In genomic region chr8:84065457-84066072, GRCm38 (mm10) we compare ENCODE assay signal across 8 mouse cellular contexts. TPM values are rescaled to one million over a fixed set of nuclear protein-coding genes. Genes with fewer than 3 reads are reported as not detected.
DNase-seq lines count a peak whose midpoint lies in the region; ATAC-seq and TF ChIP-seq lines count a peak whose summit lies in the region.

No protein-coding gene starts in this region.

- no peak for TF ChIP-seq CTCF in ES-Bruce4 (IDR thresholded peaks at IDR 0.05; ENCODE audit: low read depth, low read length)
- no peak for TF ChIP-seq CTCF in liver, postnatal 0 days (IDR thresholded peaks at IDR 0.05; ENCODE audit: low read depth)

- intact Hi-C loops in heart, postnatal 25 days (cut with DNase I): loop anchor here (2.0 to 5.0 kb wide), 2 partner anchors 23 to 82 kb away; partner anchors contain the start of genes 4930432K21Rik, Cc2d1a and Il27ra

- H3K9me3 ChIP-seq in heart, embryonic 12.5 days (replicated peaks): no peaks in the 10 kb centered on the region
- no peaks in the 10 kb centered on the region for H3K9me3 ChIP-seq in ES-Bruce4 (replicated peaks; ENCODE audit: control insufficient read depth, insufficient read depth, low read length, poor library complexity, severe bottlenecking)
- H3K9me3 ChIP-seq in forebrain, embryonic 16.5 days (ENCODE audit: control insufficient read depth, low read length): no peaks in the 10 kb centered on the region
- H3K9me3 ChIP-seq in liver, postnatal 0 days (ENCODE audit: low read length): no peaks in the 10 kb centered on the region

- WGBS in heart, embryonic 12.5 days: 36% methylated on average over 5 of the region's 5 CpGs
- 24% methylated on average over 5 of the region's 5 CpGs for WGBS in forebrain, embryonic 16.5 days
- 23% methylated on average over 5 of the region's 5 CpGs for WGBS in liver, postnatal 0 days (ENCODE audit: insufficient replicate concordance)

- H3K27me3 ChIP-seq in heart, embryonic 12.5 days (replicated peaks): no peaks in the 10 kb centered on the region
- H3K27me3 ChIP-seq in ES-Bruce4 (ENCODE audit: control insufficient read depth, insufficient read depth, low read length, poor library complexity, severe bottlenecking): no peaks in the 10 kb centered on the region
- H3K27me3 ChIP-seq in forebrain, embryonic 16.5 days (replicated peaks; ENCODE audit: control insufficient read depth, insufficient read depth, low read length): no peaks in the 10 kb centered on the region
- no peaks in the 10 kb centered on the region for H3K27me3 ChIP-seq in liver, postnatal 0 days (ENCODE audit: insufficient read depth, low read length)

- TF ChIP-seq EP300 in ES-Bruce4 (IDR thresholded peaks at IDR 0.05; ENCODE audit: insufficient read depth, low read depth, low read length): no peak
- no peak for TF ChIP-seq EP300 in liver, postnatal 0 days (IDR thresholded peaks at IDR 0.05; ENCODE audit: low read depth)

- ATAC-seq in heart, embryonic 12.5 days (ENCODE audit: insufficient number of reproducible peaks, low FRiP score): no peak
- ATAC-seq in forebrain, embryonic 16.5 days: no peak
- no peak for ATAC-seq in liver, postnatal 0 days

- H3K36me3 ChIP-seq in heart, embryonic 12.5 days: no peaks in the 10 kb centered on the region
- no peaks in the 10 kb centered on the region for H3K36me3 ChIP-seq in ES-Bruce4 (ENCODE audit: control insufficient read depth, insufficient read depth, low read length, poor library complexity, severe bottlenecking)
- H3K36me3 ChIP-seq in forebrain, embryonic 16.5 days (ENCODE audit: control insufficient read depth, insufficient read depth): no peaks in the 10 kb centered on the region
- H3K36me3 ChIP-seq in liver, postnatal 0 days (replicated peaks; ENCODE audit: insufficient read depth, low read length): no peaks in the 10 kb centered on the region

- DNase-seq in heart, postnatal 25 days (ENCODE audit: low spot score): no peak
- no peak for DNase-seq in liver, postnatal 0 days
- DNase-seq in cerebellum, adult 11 months: no peak
- DNase-seq in cerebellum, adult 11-12 months: no peak
- DNase-seq in layer of hippocampus, postnatal 36 days: no peak

- H3K4me3 ChIP-seq in heart, embryonic 12.5 days: peak overlapping the region; percentile 97
- peak overlapping the region; percentile 74 for H3K4me3 ChIP-seq in ES-Bruce4 (ENCODE audit: low read depth, low read length)
- H3K4me3 ChIP-seq in forebrain, embryonic 16.5 days (replicated peaks; ENCODE audit: low read length): peak overlapping the region; percentile 91
- peak overlapping the region; percentile 74 for H3K4me3 ChIP-seq in liver, postnatal 0 days (ENCODE audit: low read depth, low read length)

- peak overlapping the region; percentile 75 for H3K4me2 ChIP-seq in heart, embryonic 12.5 days
- peak overlapping the region; percentile 82 for H3K4me2 ChIP-seq in forebrain, embryonic 16.5 days (ENCODE audit: low read length)
- peak overlapping the region; percentile 94 for H3K4me2 ChIP-seq in liver, postnatal 0 days (ENCODE audit: low read depth, low read length)

- peak overlapping the region; percentile 76 for H3K9ac ChIP-seq in heart, embryonic 12.5 days
- peak overlapping the region; percentile 80 for H3K9ac ChIP-seq in ES-Bruce4 (ENCODE audit: low read depth, poor library complexity, severe bottlenecking)
- H3K9ac ChIP-seq in forebrain, embryonic 16.5 days (replicated peaks; ENCODE audit: low read depth, low read length): peak overlapping the region; percentile 69
- H3K9ac ChIP-seq in liver, postnatal 0 days (replicated peaks): peak overlapping the region; percentile 77

- TF ChIP-seq POLR2A in ES-Bruce4 (IDR thresholded peaks at IDR 0.05; ENCODE audit: insufficient read depth, low read length): no peak

- H3K4me1 ChIP-seq in heart, embryonic 12.5 days (replicated peaks): peaks cover 26% of the 10 kb centered on the region
- H3K4me1 ChIP-seq in ES-Bruce4 (ENCODE audit: control insufficient read depth, insufficient read depth, low read length): peaks cover 7% of the 10 kb centered on the region
- H3K4me1 ChIP-seq in forebrain, embryonic 16.5 days (replicated peaks; ENCODE audit: control insufficient read depth, insufficient read depth, low read length): peaks cover 22% of the 10 kb centered on the region
- H3K4me1 ChIP-seq in liver, postnatal 0 days (ENCODE audit: insufficient read depth): peaks cover 36% of the 10 kb centered on the region

- peak overlapping the region; percentile 83 for H3K27ac ChIP-seq in heart, embryonic 12.5 days (ENCODE audit: poor library complexity, severe bottlenecking)
- no peak overlapping the region for H3K27ac ChIP-seq in ES-Bruce4 (ENCODE audit: insufficient read depth, low read length)
- H3K27ac ChIP-seq in forebrain, embryonic 16.5 days (ENCODE audit: low read length): no peak overlapping the region
- peak overlapping the region; percentile 97 for H3K27ac ChIP-seq in liver, postnatal 0 days (ENCODE audit: low read depth)

RNA-seq across cellular contexts. Expression of gene Gm10643, which starts 0.6 kb away (rescaled TPM):
- 1.2 TPM in 2 replicates for polyA plus RNA-seq in heart, embryonic 12.5 days (2016; fragmentation: Nextera tagmentation; extraction: Ambion mirVana)
- total RNA-seq in heart, postnatal 25 days (2021): 1 to 10 TPM; 3.2 to 3.3 TPM
- polyA plus RNA-seq in ES-Bruce4 (2011; ENCODE audit: insufficient read depth, insufficient read length, low read depth, missing spikeins): 0.56 and 0.76 TPM in 2 replicates
- 1.0 and 1.1 TPM in 2 replicates for polyA plus RNA-seq in forebrain, embryonic 16.5 days (2015; fragmentation: Nextera tagmentation; extraction: Ambion mirVana)
- polyA plus RNA-seq in liver, postnatal 0 days (2015; fragmentation: Nextera tagmentation; extraction: Ambion mirVana): 0.36 and 0.41 TPM in 2 replicates
- 1 to 10 TPM; 4.2 to 4.4 TPM for total RNA-seq in layer of hippocampus, postnatal 36 days (2021)

RNA-seq across cellular contexts. Expression of gene Rfx1, which starts 1.1 kb away (rescaled TPM):
- 6.9 and 7.5 TPM in 2 replicates for polyA plus RNA-seq in heart, embryonic 12.5 days (2016; fragmentation: Nextera tagmentation; extraction: Ambion mirVana)
- total RNA-seq in heart, postnatal 25 days (2021): 1 to 10 TPM; 8.5 to 9.7 TPM
- 9.6 and 10.5 TPM in 2 replicates for polyA plus RNA-seq in ES-Bruce4 (2011; ENCODE audit: insufficient read depth, insufficient read length, low read depth, missing spikeins)
- 8.7 and 11.3 TPM in 2 replicates for polyA plus RNA-seq in forebrain, embryonic 16.5 days (2015; fragmentation: Nextera tagmentation; extraction: Ambion mirVana)
- 1.3 and 1.5 TPM in 2 replicates for polyA plus RNA-seq in liver, postnatal 0 days (2015; fragmentation: Nextera tagmentation; extraction: Ambion mirVana)
- 10 to 100 TPM; 24.0 to 30.9 TPM for total RNA-seq in layer of hippocampus, postnatal 36 days (2021)

RNA-seq across cellular contexts. Expression of gene Rln3, which starts 20.8 kb away (rescaled TPM):
- not detected in 2 replicates for polyA plus RNA-seq in heart, embryonic 12.5 days (2016; fragmentation: Nextera tagmentation; extraction: Ambion mirVana)
- total RNA-seq in heart, postnatal 25 days (2021): not detected
- 1.4 and 1.9 TPM in 2 replicates for polyA plus RNA-seq in ES-Bruce4 (2011; ENCODE audit: insufficient read depth, insufficient read length, low read depth, missing spikeins)
- not detected in 2 replicates for polyA plus RNA-seq in forebrain, embryonic 16.5 days (2015; fragmentation: Nextera tagmentation; extraction: Ambion mirVana)
- 0.18 TPM in 1 of 2 replicates, not detected in the other for polyA plus RNA-seq in liver, postnatal 0 days (2015; fragmentation: Nextera tagmentation; extraction: Ambion mirVana)
- total RNA-seq in layer of hippocampus, postnatal 36 days (2021): not detected

RNA-seq across cellular contexts. Expression of gene Il27ra, which starts 23.2 kb away (rescaled TPM):
- 4.4 and 5.3 TPM in 2 replicates for polyA plus RNA-seq in heart, embryonic 12.5 days (2016; fragmentation: Nextera tagmentation; extraction: Ambion mirVana)
- total RNA-seq in heart, postnatal 25 days (2021): 1 to 10 TPM; 4.0 to 4.2 TPM
- 0.33 and 0.61 TPM in 2 replicates for polyA plus RNA-seq in ES-Bruce4 (2011; ENCODE audit: insufficient read depth, insufficient read length, low read depth, missing spikeins)
- 0.65 and 0.79 TPM in 2 replicates for polyA plus RNA-seq in forebrain, embryonic 16.5 days (2015; fragmentation: Nextera tagmentation; extraction: Ambion mirVana)
- polyA plus RNA-seq in liver, postnatal 0 days (2015; fragmentation: Nextera tagmentation; extraction: Ambion mirVana): 0.76 and 0.88 TPM in 2 replicates
- total RNA-seq in layer of hippocampus, postnatal 36 days (2021): 1 to 10 TPM; 2.3 to 2.9 TPM

RNA-seq across cellular contexts. Expression of gene Dcaf15, which starts 39.0 kb away (rescaled TPM):
- polyA plus RNA-seq in heart, embryonic 12.5 days (2016; fragmentation: Nextera tagmentation; extraction: Ambion mirVana): 10.5 and 11.4 TPM in 2 replicates
- total RNA-seq in heart, postnatal 25 days (2021): 1 to 10 TPM; 5.9 to 7.2 TPM
- polyA plus RNA-seq in ES-Bruce4 (2011; ENCODE audit: insufficient read depth, insufficient read length, low read depth, missing spikeins): 43.4 and 44.0 TPM in 2 replicates
- 16.0 and 20.6 TPM in 2 replicates for polyA plus RNA-seq in forebrain, embryonic 16.5 days (2015; fragmentation: Nextera tagmentation; extraction: Ambion mirVana)
- polyA plus RNA-seq in liver, postnatal 0 days (2015; fragmentation: Nextera tagmentation; extraction: Ambion mirVana): 2.3 and 2.8 TPM in 2 replicates
- 10 to 100 TPM; 16.7 to 20.9 TPM for total RNA-seq in layer of hippocampus, postnatal 36 days (2021)

Comparison
In these comparisons a context has a peak if more than half of its experiments do, and no peak if none do; other contexts are left out.
1. H3K27ac ChIP-seq: peak in heart, embryonic 12.5 days (single experiment) and liver, postnatal 0 days (single experiment); none in ES-Bruce4 (single experiment) and forebrain, embryonic 16.5 days (single experiment).
2. Peak in every context shown above with its lines, with median percentiles within 50 percentile points of each other: H3K4me2 ChIP-seq, H3K4me3 ChIP-seq and H3K9ac ChIP-seq.